Mouse (Mus musculus) adrenal gland, adult (tissue): ENCODE data around the gene Mkln1.

Experiments
- DNase-seq, 2 experiments: peaks; one replicate each; pipeline ENCODE4 v3.0.0; 2022 to 2023; ENCODE audit warnings: low spot score in 1 of 2; ENCODE audit not compliant: inconsistent age in 2 of 2

Gene Mkln1

GRCm38 (mm10) chr6:31398431-31399205 is at the start of gene Mkln1:
TSS of gene Mkln1 (plus strand) at chr6:31398735.
- peak; percentile 93 to 97 for DNase-seq

DNA sequence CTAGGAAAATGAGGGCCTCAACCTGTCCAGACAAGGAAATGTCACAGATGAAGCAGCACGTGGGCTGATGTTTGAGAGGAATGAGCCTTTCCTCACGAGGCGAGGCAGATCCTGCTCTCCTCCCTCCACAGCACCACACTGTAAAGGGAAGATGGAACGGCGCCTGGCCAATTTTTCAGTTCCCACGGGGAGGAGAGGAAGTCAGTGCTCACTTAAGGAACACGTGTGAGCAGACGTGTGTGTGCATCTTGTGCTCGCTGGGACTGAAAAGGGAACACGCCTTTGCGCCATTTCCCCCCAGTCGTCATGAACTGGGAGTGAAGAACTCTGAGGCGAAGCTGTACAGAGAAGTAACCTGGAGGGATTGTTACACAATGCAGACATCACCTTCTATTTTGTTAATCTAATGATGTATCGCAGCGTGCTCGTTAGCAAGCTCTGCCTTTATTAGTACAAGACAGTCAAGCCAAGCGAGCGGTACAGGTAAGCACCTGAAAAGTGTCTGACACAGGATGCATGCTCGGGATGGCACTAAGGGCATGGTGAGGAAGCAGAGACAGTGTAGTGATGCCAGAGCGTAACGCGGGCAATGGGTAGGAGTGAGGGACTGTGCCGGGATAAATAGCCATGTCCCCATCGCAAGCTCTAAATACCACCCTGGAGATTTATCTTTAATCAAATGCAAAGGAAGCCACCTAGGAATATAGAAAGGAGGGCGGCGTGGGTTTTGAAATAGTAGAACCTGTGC is 41.9 kb upstream of the Mkln1 start:
- DNase-seq: no peak

GRCm38 (mm10) chr6:31357286-31357685 is 41.2 kb upstream of the Mkln1 start:
- peak in 1 of 2 experiments; percentile 54 for DNase-seq

DNA sequence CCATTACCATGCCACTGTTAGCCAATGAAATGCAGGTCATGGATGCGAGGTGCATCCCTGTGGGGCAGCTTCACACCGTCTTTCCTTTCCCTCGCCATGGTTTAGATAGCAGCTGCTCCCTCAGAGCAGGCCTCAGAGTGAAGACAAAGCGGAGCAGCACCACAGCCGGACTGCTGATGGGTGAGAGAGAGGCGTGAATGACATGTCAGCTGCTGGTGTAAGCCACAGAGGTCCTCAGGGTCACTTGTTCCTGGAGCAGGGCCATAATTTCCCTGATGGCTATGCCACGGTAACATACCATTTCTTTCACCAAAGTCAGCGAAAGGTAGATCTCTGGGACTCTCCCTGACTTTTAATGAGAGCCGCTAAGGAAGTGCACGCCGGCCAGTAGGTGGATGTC is 35.9 kb upstream of the Mkln1 start:
- no peak for DNase-seq

GRCm38 (mm10) chr6:31364399-31364798 is 34.1 kb upstream of the Mkln1 start:
- no peak for DNase-seq

GRCm38 (mm10) chr6:31367947-31368346 is 30.6 kb upstream of the Mkln1 start:
- DNase-seq: no peak

GRCm38 (mm10) chr6:31368559-31368958 is 30.0 kb upstream of the Mkln1 start:
- no peak for DNase-seq

GRCm38 (mm10) chr6:31369875-31370274 is 28.7 kb upstream of the Mkln1 start:
- peak; percentile 41 to 78 for DNase-seq

DNA sequence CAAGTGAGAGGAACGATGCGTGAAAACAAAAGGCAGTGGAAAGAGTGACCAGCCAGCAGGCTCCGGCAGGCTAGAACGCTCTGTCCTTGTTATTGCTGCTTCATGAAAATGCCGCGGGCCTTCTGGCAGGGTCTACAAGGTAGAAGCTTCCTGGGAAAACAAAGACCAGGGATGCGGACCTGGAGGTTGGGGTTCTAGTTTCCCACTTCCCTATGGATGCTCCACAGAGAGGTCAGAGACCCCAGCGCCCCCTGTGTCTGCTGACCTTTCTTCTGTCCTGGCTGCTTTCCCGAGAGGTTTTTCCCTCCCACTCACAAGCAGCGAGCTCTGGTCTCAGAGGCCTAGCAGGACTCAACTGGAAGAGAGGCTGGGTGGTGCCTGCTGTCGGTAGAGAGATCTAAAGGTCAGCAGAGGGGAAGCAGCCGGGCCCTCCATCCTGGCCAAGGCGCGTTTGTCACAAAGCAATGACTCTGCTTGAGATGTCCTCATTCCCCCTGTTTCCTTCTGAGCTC is 27.9 kb upstream of the Mkln1 start:
- DNase-seq: peak; percentile 46 to 73

DNA sequence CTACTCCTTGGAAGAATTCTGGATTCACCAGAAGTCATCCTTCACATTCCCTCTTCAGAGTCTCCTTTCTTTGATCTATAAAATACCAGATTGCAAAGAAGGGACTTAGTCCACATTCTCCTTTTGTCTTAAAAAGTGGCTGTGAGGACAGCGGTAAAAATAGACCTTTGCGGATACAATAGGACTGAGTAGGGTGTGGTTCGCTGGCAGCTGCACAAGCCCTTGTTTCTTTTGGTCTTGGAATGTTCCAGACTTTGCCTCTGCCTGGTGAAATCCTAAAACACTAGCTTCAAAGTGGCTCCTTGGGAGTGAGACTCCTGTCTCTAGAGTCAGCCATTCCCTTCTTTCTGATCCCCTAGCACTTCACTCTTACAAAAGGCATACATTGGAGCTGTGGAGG is 27.4 kb upstream of the Mkln1 start:
- DNase-seq: peak; percentile 27 to 63

DNA sequence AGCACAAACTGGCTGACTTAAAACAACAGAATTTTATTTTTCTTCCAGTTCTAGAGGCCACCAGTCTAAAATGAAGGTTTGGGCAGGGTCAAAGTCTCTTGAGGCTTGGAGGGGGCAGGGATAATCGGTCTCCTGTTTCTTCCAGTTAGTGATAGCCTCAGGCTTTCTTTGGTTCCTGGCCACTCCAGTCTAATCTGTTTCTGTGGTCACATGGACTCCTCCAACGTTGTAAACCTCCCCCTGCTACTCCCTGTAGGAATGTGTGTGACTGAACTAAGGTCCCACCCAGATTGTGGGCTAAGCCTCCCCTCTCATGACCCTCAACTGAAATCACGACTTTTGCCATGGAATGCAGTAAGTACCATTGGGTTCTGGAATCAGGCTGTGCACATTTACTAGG is 25.9 kb upstream of the Mkln1 start:
- DNase-seq: no peak

DNA sequence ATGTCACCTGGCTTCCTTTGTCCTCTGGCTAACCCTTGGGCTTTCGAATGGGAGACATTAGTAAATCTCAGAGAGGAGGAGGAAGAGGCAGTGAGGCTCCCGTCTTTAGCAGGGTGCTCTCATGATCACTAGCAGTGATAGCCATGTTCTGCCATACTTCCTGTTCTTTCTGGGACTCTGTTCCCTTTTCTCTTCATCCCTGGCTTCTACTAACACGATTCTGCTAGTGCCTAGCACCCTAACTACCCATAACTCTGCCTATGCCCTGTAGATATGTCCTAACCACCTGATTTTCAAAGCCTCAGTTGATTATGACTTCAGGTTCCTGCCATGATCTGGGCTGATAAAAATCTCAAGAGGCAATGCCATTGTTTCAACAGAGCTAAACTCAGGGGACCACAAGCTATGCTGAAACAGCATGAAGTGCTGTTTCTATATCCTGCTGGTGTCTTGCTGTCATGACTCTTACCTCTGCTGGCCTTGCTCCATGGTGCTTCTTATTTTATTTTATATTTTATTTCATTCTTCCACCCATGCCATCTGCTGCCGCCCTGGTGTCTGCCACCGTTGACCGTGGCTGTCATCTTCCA is 25.4 kb upstream of the Mkln1 start:
- DNase-seq: no peak

GRCm38 (mm10) chr6:31382989-31383388 is 15.5 kb upstream of the Mkln1 start:
- no peak for DNase-seq

DNA sequence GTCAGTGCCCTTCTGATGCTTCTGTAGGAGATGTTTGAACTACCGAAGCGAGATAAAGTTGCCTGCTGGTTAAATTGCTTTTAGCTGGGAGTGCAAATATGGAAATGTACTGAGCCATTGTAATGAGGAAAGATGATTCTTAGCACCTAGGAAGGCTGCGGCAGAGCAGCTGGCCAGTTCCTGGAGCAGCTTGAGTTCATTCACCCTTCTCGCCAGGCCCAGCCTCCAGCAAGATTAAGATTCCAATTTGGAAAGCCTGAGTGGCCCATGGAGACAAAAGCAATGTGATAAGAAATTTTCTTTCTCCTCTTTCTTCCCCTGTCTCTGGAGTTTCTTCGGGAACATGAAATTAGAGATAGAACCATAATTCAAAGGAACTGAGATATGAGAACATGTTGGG is 13.7 kb upstream of the Mkln1 start:
- DNase-seq: no peak

GRCm38 (mm10) chr6:31385281-31386145 is 13.0 kb upstream of the Mkln1 start:
- peak in 1 of 2 experiments; percentile 54 for DNase-seq

DNA sequence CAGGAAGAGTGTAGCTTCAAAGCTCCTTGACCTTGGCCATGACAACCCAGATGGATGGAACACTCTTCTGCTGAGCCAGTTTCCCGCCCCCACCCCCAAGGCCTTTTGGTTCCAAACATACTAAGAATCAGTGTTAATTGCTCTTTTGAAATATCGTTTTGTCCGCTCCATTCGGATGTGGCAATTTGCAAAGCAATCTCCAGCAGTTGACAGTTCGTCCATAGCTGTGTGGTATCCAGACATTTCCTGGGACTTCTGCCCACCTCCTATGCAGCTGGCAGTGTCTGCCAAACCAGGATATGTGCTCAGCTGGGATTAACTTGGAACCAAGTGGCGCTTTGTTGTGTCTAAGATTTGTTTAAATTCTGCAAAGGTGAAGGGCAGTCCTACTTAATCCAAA is 8.8 kb upstream of the Mkln1 start:
- peak in 1 of 2 experiments; percentile 70 for DNase-seq

DNA sequence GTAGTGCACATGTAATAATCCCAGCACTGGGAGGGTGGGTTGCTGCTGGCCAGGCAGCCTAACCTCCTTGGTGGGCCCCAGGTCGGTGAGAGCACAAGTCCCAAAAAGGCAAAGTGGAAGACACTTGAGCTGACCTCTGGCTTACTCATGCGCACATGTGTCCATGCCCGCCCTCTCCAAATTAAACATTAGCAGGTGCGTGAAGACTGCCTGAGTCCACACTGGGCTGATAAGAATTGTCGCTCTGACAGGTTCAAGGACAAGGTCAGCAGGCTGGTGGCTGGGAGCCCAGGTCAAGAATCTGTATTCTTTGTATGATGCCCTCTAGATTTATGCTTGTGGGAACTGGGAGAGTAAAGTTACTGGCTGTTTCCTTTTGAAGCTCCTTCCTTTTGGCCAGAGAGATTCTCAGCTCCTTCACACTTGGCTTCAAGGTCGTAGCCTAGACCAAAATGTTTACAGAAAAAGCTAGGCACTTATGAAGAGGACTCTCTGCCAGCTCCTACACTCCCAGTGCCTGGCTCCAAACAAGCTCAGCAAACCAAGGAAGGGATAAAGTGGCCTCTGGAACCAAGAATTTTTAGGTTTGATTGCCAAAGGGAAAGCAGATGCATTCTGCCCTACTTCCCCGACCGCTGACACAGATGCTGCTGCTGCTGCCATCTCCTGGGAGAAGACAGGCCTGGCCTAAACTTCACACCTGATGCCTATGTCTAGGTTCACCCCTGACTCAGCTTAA is 8.1 kb upstream of the Mkln1 start:
- peak; percentile 61 to 85 for DNase-seq

- DNase-seq: no peak
Measured at GRCm38 (mm10) chr6:31392871-31393270, 5.7 kb upstream of the Mkln1 start.

DNA sequence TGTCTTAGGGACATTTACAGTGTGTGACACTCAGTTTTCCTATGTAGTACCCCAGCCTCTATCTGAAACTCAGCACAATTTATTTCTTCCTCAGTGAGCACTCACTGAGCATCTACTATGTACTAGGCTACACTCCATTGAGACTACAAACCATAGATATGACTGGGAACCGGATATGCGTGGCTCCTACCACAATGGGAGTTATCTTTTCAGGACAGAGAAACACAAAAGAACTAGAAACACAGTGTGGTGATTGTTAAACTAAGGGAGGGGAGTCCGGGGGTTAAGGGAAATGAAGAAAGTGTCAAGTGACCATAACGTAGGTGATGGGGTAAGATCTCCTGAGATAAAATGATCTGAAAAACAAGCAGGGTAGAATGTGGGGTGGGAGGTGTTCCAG is 2.4 kb upstream of the Mkln1 start:
- no peak for DNase-seq

DNA sequence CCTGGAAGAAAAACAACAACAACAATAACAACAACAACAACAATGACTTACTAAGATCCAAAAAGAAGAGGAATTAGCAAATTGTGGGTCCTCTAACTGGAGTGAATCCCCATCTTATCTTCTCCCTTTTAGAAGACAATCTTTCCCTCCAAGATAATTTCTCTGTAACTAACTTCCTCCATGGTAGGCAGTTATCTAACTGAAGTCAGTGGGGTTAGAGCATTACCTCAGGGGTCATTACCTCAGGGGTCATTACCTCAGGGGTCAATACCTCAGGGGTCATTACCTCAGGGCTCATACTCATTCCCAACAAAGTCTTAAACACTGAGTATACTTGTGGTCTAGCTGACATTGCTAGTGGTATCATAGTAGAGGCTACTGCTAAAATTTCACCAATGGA is 1.2 kb upstream of the Mkln1 start:
- no peak for DNase-seq
